Mouse (Mus musculus): ENCODE results near the gene Arhgap30.

The Arhgap30 gene

GRCm38 (mm10) chr1:171378298-171378697 is 10.5 kb upstream of the Arhgap30 start:
- no peak for DNase-seq (ENCODE audit: low spot score)

DNA sequence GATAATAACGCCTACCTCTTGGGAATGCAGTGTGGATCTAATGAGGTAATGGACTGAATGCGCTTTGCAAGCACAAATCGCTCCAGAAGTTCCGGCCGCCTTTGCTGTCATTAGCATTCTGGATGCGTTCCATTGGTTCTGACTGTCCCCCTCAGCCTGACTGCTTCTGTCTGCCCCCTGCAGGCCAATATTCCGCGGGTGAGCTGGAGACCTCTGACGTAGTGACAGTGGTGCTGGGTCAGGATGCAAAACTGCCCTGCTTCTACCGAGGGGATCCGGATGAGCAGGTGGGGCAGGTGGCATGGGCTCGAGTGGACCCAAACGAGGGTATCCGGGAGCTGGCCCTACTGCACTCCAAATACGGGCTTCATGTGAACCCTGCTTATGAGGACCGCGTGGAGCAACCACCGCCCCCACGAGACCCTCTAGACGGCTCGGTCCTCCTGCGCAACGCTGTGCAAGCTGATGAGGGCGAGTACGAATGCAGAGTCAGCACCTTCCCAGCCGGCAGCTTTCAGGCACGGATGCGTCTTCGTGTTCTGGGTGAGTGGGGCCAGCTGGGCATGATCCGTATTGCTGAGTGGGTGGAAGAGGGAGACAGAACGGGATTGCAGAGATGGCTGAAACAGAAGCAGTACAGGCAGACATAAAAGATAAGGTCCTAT is 8.7 kb upstream of the Arhgap30 start:
- peak; percentile 63 for DNase-seq (ENCODE audit: low spot score)

- no peak for DNase-seq (ENCODE audit: low spot score)
Measured at GRCm38 (mm10) chr1:171382096-171382620, 6.6 kb upstream of the Arhgap30 start.

DNA sequence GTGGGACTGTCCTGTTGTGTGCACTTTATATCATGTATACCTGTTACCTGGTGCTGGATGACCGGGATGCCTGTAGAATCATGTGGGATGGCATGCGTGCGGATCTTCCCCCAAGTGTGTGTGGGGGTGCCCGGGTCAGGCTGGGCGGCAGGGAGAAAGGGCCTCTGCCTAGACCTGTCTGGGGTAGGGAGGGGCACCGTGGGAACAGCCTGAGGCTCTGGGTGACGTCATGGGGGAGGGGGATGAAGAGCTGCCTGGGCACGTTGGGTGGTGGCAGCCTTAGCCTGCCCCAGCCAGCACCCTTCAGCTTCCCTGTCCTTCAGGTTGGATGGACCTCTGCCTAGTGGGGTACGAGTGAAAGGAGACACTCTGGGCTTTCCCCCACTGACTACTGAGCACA is 4.4 kb upstream of the Arhgap30 start:
- no peak for DNase-seq (ENCODE audit: low spot score)

DNA sequence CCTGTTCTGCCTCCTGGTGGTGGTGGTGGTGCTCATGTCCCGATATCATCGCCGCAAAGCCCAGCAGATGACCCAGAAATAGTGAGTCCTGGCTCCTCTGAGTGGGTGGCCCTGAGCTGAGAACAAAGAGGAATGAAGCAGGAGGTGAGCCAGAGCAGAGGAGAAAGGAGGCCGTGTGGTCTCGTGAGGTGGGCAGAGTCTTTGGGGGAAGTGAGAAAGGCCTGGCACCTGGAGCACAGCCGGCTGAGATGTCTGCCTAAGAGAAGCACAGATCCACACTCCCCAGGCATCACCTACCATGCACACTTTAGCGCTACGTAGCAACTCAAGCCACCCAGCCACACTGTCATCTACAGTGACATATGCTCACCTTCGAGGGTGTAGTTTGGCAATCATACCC is 3.6 kb upstream of the Arhgap30 start:
- no peak for DNase-seq (ENCODE audit: low spot score)

- no peak for DNase-seq (ENCODE audit: low spot score)
Measured at GRCm38 (mm10) chr1:171387099-171387498, 1.7 kb upstream of the Arhgap30 start.

DNA sequence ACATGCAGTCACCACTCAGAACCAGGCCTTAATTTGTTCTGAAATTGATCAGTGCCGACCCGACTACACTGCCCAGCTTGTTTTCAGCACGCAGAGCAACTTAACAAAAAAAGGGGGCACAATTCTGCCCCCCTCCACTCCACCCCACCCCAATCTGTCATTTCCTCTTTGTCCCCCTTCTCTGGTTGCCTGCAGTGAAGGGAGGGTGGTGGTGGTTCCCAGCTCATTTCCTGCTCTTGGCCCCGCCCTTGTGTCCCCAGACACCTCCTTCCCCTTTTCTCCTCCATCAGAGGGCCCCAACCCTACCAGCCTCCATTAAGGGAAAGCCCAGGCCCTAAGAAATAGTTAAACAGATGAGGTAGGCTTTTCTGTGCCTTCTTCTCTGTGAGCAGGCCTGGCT is 1.3 kb downstream of the Arhgap30 start:
- no peak for DNase-seq (ENCODE audit: low spot score)

- no peak for DNase-seq (ENCODE audit: low spot score)
Measured at GRCm38 (mm10) chr1:171401821-171402220, 13.1 kb downstream of the Arhgap30 start.

DNA sequence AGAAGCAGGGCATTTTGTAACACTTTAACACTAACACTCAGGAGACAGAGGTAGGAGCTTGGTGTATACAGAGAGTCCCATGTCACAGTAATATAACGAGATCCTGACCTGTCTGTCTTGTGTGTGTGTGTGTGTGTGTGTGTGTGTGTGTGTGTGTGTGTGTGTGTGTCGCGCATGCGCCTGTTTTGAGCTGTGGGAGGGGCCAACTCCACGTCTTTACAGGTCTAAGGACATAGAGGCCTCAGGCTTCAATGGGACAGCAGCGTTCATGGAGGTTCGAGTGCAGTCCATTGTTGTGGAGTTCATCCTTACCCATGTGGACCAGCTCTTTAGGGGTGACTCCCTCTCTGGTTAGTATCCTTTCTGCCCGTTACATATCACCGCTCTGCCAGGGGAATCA is 14.2 kb downstream of the Arhgap30 start:
- DNase-seq (ENCODE audit: low spot score): no peak

GRCm38 (mm10) chr1:171407263-171407662 is 18.5 kb downstream of the Arhgap30 start:
- no peak for DNase-seq (ENCODE audit: low spot score)

DNA sequence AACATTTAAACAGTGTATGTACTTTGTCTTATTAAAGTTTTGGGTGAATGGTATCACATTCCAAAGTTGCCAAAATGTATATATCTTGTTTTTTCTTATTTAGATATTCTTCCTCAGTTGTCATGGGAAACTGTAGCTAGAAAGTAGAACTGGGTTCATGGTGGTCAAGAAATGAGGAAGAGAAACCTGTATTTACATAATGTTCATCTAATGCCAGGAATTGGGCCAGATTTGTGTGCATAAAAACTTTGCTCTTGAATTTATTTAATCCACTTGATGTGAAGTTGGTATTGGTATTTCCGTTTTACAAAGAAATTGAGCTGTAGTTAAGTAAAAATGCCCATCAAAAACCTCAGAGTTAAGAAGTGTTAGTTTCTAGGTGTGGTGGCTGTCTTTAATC is 21.5 kb downstream of the Arhgap30 start:
- DNase-seq (ENCODE audit: low spot score): no peak

- DNase-seq (ENCODE audit: low spot score): peak; percentile 93
Measured at GRCm38 (mm10) chr1:171410947-171411484, 22.3 kb downstream of the Arhgap30 start, which contains the start of gene Usf1. TSS of gene Usf1 (plus strand) at chr1:171411313.

DNA sequence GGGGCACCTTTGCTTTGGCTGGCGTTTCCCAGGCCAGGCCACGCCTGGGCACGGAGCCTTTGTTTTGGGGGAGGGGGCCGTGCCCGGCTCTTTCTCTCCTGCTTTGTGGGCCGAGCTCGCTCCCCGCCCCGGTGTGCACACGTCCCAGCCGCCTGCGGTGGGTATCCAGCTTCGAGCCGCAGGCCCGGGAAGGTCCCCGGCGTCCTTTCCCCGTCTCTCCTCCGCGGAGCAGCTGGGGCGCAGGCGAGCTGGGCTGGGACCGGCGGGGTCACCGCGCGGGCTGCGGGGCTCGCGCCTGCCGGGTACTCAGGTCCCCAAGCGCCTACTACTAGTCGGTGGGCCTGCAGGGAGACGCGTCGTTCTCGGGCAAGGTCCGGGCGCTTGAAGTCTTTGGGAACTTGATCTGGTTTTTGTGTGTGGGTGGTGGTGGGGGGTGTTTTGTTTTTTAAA is 22.8 kb downstream of the Arhgap30 start:
- DNase-seq (ENCODE audit: low spot score): no peak

DNA sequence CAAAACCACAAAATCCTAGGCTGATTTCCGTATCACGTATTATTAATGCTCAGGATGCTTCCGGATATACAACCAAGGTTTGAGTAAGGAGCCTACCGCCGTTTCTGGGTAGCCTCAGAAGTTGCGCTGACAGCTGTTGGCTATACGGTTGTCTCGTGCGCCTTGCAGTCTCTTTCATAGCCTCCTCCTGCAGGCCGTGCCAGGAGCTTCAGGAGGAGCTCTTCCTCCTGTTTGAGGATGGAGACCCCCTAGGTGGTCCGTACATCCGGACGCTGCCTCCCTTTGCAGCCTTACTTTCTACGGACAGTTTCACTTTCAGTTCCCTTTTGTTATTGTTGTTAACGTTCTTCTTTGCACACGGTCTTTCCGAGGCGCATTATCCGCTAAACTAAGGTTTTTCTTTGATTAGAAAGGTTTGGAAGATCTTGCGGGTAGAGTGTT is 23.3 kb downstream of the Arhgap30 start:
- no peak for DNase-seq (ENCODE audit: low spot score)

GRCm38 (mm10) chr1:171412446-171412845 is 23.7 kb downstream of the Arhgap30 start:
- DNase-seq (ENCODE audit: low spot score): no peak

DNA sequence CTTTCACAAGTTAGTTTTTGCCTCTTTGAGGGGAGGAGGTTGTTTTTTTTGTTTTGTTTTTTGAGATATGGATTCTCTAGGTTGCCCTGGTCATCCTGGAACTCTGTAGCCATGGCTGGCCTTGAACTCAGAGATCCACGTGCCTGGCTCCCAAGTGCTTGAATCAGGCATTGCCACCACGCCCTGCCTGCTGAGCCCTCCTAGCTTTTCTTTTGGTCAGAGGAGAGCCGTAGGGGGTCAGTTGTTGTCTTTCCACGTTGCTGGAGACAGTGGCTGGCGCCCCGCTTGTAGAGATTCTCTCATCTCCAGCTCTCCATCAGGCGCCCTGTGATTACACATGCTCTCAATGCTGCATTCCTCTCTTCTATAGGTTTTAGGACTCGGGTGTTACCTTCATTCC is 24.9 kb downstream of the Arhgap30 start:
- no peak for DNase-seq (ENCODE audit: low spot score)

- no peak for DNase-seq (ENCODE audit: low spot score)
Measured at GRCm38 (mm10) chr1:171418660-171419059, 29.9 kb downstream of the Arhgap30 start, which contains the start of gene Tstd1. TSS of gene Tstd1 (plus strand) at chr1:171418872.

DNA sequence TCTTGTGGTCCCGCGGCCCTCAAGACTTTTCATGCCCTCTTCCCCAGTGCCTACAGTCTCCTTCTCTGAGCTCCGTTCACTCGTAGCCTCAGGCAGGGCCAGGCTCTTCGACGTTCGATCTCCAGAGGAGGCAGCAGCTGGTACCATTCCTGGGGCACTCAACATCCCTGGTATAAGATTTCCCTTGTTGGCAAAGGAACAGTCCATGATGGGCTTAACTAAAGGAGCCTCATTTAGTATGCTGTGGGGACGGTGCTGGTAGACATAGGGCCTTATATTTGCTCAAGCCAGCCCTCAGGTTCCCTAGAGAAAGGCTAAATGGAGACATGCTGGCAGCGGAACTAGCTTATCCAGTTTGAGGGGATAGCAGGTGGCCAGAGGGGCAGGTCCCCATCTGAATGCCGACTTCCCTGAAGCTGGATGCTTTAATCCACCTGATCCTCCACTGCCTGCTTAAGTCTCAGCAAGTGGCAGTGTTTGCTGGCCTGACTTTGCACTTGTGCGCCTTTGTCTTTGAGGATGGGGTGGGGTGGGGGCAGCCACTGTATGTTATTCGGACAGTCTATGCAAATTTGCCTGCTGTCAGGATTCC is 30.6 kb downstream of the Arhgap30 start:
- no peak for DNase-seq (ENCODE audit: low spot score)

DNA sequence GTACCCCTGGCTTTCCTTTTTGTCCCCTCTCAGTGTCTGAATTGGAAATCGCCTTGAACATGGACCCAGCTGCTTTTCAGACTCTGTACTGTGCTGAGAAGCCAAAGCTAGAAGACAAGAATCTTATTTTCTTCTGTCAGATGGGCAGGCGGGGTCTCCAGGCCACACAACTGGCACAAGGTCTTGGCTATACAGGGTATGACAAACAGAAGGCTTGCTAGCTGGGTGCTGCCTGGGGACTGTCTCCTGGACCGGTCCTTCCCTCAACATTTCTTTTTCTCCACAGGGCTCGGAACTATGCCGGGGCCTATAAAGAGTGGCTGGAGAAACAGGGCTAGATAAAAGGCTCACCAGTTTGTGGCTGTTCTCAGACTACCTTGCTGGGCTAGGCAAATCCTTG is 31.2 kb downstream of the Arhgap30 start:
- no peak for DNase-seq (ENCODE audit: low spot score)

DNA sequence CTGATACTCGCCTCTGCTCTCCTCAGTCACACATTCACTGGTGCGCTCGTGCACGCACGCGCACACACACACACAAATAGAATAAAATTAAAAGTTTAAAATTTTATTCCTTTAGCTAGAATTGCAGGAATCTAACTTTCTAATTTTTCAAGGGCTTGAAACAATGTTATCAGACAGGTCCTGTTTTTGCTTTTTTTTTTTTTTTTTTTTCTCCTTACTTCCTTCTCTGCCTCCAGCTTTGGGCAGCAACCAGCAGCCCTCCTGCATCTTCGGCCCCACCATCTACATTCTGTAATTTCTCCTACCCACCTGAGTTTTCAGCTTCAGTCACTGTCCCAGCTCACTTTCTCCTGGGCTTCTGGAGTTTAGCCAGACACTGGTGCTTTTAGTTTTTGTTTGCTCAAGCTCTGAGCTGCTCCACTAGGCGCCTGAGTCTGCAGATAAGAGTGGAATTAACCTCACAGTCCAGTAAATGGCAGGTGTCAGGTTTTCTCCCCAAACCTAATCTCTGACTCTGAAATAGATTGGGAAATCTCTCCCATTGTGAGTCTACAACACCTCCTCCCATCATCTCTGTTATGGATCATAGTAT is 33.8 kb downstream of the Arhgap30 start:
- no peak for DNase-seq (ENCODE audit: low spot score)

DNA sequence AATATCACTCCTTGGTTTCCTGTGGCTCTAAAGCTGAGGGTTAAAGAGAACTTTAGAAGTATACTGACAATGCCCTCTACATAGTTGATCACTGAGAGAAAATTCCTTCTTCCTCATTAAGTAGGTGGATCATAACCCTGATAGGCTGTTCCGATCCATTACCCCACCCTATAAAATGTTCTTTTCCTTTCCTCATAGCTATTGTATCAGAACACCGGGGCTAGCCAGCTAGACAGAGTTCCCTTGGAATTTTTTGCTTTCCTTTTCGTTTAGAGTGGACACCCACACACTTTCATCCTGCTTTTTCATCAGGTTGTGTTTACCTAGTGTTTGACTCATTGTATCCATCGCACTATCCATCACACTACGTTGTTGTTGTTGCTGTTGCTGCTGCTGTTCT is 35.9 kb downstream of the Arhgap30 start:
- no peak for DNase-seq (ENCODE audit: low spot score)

DNA sequence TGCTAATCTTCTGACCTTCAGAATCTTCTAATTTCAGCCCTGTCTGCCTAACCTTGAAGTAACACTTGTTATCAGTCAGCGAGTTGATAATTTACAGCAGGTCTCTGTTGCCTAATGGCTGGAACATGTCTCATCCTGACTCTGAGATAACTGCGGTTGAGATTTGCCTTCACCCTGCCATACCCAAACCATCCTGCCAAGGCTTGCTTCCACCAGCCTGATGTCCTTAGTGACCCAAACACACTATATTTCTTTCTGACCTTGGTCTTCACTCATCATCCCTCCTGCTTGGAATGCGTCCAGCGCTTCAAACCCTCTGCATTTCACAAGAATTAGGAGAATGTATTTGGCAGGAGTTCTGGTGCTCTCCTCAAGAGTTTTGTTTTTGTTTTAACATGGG is 36.4 kb downstream of the Arhgap30 start:
- no peak for DNase-seq (ENCODE audit: low spot score)

DNA sequence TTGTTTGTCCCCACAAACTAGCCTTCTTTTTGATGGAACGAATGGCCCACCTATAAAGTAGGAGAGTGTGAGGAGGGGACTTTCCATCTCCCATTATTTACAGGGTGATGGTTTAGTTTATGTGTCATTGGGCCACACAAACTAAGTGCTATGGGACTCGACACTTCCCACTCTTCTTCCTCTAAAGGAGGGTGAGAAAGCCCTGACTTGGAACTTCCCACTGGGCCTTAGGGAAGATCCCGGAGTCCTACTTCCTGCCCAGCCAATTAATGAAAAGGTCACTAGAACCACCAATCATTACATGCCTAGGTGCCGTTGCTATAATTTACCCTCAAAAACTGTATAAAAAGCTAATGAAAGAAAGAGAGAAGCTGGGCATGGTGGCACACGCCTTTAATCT is 43.4 kb downstream of the Arhgap30 start:
- no peak for DNase-seq (ENCODE audit: low spot score)
